Mouse (Mus musculus) adrenal gland, adult 8-10 months (tissue): ENCODE measurements around the gene Neurl1a. TPM values are rescaled to one million over a fixed set of nuclear protein-coding genes. Genes with fewer than 3 reads are reported as not detected.

ENCODE experiments used
- DNase-seq: peaks from one replicate; pipeline ENCODE4 v3.0.0; 2022
- total RNA-seq, 4 experiments: library from RNA; stranded (reverse); gene quantifications; 2 replicates each; pipeline ENCODE4 v1.2.4; 2022

The Neurl1a gene
- total RNA-seq, 4 experiments from 2014 or later: 16.2 to 26.8 (median 22.2) TPM

- no peak for DNase-seq
These were observed 34.9 kb downstream of the Neurl1a start for GRCm38 (mm10) chr19:47213470-47213869.

GRCm38 (mm10) chr19:47216766-47217165 is 38.1 kb downstream of the Neurl1a start:
- DNase-seq: peak; percentile 59

GRCm38 (mm10) chr19:47219622-47220021 is 41.0 kb downstream of the Neurl1a start:
- peak; percentile 75 for DNase-seq

GRCm38 (mm10) chr19:47220232-47220631 is 41.6 kb downstream of the Neurl1a start:
- no peak for DNase-seq

- no peak for DNase-seq
These were observed 42.4 kb downstream of the Neurl1a start for GRCm38 (mm10) chr19:47221006-47221405.

GRCm38 (mm10) chr19:47221500-47222153 is 43.0 kb downstream of the Neurl1a start:
- no peak for DNase-seq

- DNase-seq: no peak
These were observed 43.7 kb downstream of the Neurl1a start for GRCm38 (mm10) chr19:47222154-47222840.

GRCm38 (mm10) chr19:47222841-47223557 is 44.4 kb downstream of the Neurl1a start:
- DNase-seq: no peak

- DNase-seq: no peak
These were observed 46.1 kb downstream of the Neurl1a start for GRCm38 (mm10) chr19:47224743-47225142.

- no peak for DNase-seq
These were observed 47.2 kb downstream of the Neurl1a start for GRCm38 (mm10) chr19:47225791-47226190.

GRCm38 (mm10) chr19:47228725-47229252 is 50.2 kb downstream of the Neurl1a start:
- peak; percentile 66 for DNase-seq

- DNase-seq: no peak
These were observed 50.8 kb downstream of the Neurl1a start for GRCm38 (mm10) chr19:47229461-47229860.

GRCm38 (mm10) chr19:47230082-47230481 is 51.5 kb downstream of the Neurl1a start:
- no peak for DNase-seq

- DNase-seq: no peak
These were observed 52.1 kb downstream of the Neurl1a start for GRCm38 (mm10) chr19:47230682-47231081.

- no peak for DNase-seq
These were observed 52.8 kb downstream of the Neurl1a start for GRCm38 (mm10) chr19:47231389-47231788.

- no peak for DNase-seq
These were observed 53.7 kb downstream of the Neurl1a start for GRCm38 (mm10) chr19:47232077-47232865.

- DNase-seq: no peak
These were observed 54.5 kb downstream of the Neurl1a start for GRCm38 (mm10) chr19:47233087-47233486.

GRCm38 (mm10) chr19:47240076-47240475 is 61.5 kb downstream of the Neurl1a start:
- no peak for DNase-seq

- DNase-seq: no peak
These were observed 62.3 kb downstream of the Neurl1a start for GRCm38 (mm10) chr19:47240957-47241356.

GRCm38 (mm10) chr19:47242227-47242626 is 63.6 kb downstream of the Neurl1a start:
- no peak for DNase-seq

GRCm38 (mm10) chr19:47245512-47245911 is 66.9 kb downstream of the Neurl1a start:
- DNase-seq: no peak

- DNase-seq: no peak
These were observed 69.2 kb downstream of the Neurl1a start for GRCm38 (mm10) chr19:47247791-47248190.
